Mouse (Mus musculus) layer of hippocampus, adult 2 months (tissue): Measurements from ENCODE around the gene Cdk20. TPM values are rescaled to one million over a fixed set of nuclear protein-coding genes. Genes with fewer than 3 reads are reported as not detected.

Source experiments
- DNase-seq, 2 experiments: peaks; one replicate each; pipeline ENCODE4 v3.0.0; 2022; ENCODE audit warnings: low spot score in 2 of 2
- H3K27ac ChIP-seq: fragments of 200-600 bp; 2 replicates; pipeline ENCODE4 v1.8.1; 2022
- H3K4me3 ChIP-seq: fragments of 200-600 bp; 2 replicates; pipeline ENCODE4 v1.8.1; 2022; ENCODE audit warnings: mild to moderate bottlenecking
- CTCF ChIP-seq: fragments of 200-600 bp; conservative IDR thresholded peaks from 2 replicates; pipeline ENCODE4 v1.8.1; 2022; ENCODE audit warnings: antibody characterized with exemption, mild to moderate bottlenecking, moderate library complexity
- total RNA-seq, 2 experiments: library from RNA; stranded (reverse); gene quantifications; 2 replicates each; pipeline ENCODE4 v1.2.3; 2021

Gene Cdk20
- total RNA-seq, 2 experiments from 2014 or later, result 10.4 to 12.0 TPM

- no peak for TF ChIP-seq CTCF
- no peak overlapping the region for H3K27ac ChIP-seq
- H3K4me3 ChIP-seq, result no peak overlapping the region
- no peak for DNase-seq
These were observed 33.1 kb downstream of the Cdk20 start for GRCm38 (mm10) chr13:64465166-64465565.

DNA sequence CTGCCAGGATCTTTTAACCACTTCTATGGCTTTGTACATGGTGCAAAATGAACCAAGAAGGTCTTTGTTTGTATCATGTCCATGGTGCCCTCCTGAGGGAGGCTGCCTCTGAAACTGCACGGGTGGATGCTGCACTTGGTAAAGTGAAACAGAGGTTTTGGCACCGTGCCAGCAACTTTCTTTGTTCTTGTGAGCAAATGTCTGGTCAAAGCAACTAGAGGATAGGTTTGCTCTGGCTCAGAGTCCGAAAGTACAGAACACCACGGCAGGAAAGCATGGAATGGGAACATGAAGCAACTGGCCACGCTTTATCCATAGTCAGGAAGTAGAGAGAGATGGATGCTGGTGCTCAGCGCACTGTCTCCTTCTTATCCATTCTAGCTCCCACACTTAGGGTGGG lies 35.8 kb downstream of the Cdk20 start:
- no peak overlapping the region for H3K4me3 ChIP-seq
- no peak for TF ChIP-seq CTCF
- no peak for DNase-seq
- no peak overlapping the region for H3K27ac ChIP-seq

- no peak overlapping the region for H3K27ac ChIP-seq
- TF ChIP-seq CTCF, result no peak
- DNase-seq, result no peak
- H3K4me3 ChIP-seq, result no peak overlapping the region
These were observed 45.9 kb downstream of the Cdk20 start for GRCm38 (mm10) chr13:64477968-64478367.

DNA sequence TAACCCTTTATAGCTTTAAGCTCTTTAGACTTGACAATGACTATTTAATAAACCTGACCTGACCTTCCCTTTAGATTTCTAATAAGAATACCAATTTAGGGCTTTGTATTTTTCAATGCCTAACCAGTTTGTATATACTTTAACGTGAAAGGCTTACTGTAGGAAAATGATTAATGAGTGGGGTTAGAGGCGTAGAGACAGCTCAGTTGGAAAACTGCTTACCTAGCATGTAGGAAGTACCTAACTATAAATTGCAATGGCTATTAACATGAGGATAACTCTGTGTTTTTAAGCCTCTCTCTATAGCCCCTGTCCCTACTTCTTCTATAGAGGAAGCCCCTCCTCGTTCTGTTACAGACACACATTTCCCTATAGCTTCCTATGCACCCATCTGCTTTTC lies 47.8 kb downstream of the Cdk20 start:
- H3K4me3 ChIP-seq, result no peak overlapping the region
- DNase-seq, result no peak
- H3K27ac ChIP-seq, result no peak overlapping the region
- no peak for TF ChIP-seq CTCF

- Histone ChIP-seq H3K27ac (no peak overlapping the region), H3K4me3 (no peak overlapping the region)
- no peak for DNase-seq
- no peak for TF ChIP-seq CTCF
These were observed 57.8 kb downstream of the Cdk20 start for GRCm38 (mm10) chr13:64489886-64490285.

Other genes starting within 250 kb of the Cdk20 start
- gene Cdc14b, start 157.0 kb upstream of the Cdk20 start, total RNA-seq, result 10 to 100 TPM in 1 of 2 experiments, 1 to 10 TPM in 1; 9.8 to 14.2 TPM
- gene Aaed1, start 119.6 kb upstream of the Cdk20 start, total RNA-seq, result 10 to 100 TPM; 15.2 to 16.4 TPM
- 100 to 1,000 TPM; 111 to 113 TPM for gene Ctsl, start 61.4 kb upstream of the Cdk20 start, total RNA-seq
- not detected for gene Fam240b, start 65.5 kb downstream of the Cdk20 start, total RNA-seq